Mouse (Mus musculus) bone marrow macrophage, adult 2 months (primary cell): ENCODE data around the gene Tor2a.

Source experiments
- CTCF ChIP-seq: IDR thresholded peaks from 2 replicates; pipeline ENCODE4 v1.5.1; 2012; ENCODE audit warnings: low read depth, mild to moderate bottlenecking, low read length, moderate library complexity
- POLR2A ChIP-seq: IDR thresholded peaks from 2 replicates; pipeline ENCODE4 v1.6.1; 2012; ENCODE audit warnings: mild to moderate bottlenecking, low read depth, low read length, borderline replicate concordance

- TF ChIP-seq CTCF (no peak), POLR2A (no peak)
Measured at GRCm38 (mm10) chr2:32722046-32722445, 35.0 kb upstream of the Tor2a start.
